Mouse (Mus musculus) testis, adult 2 months (tissue): ENCODE measurements at regions not wholly inside any gene's neighbourhood (a gene's known extent, or its start where the extent isn't known, plus 50 kb on each side); places are given as distances from the start of the nearest gene placed in this dataset.
"Not testable (repeated sequence)": the region's sequence is repeated elsewhere in the genome, so short reads cannot be mapped to it uniquely, and the experiment has no call there.

Experiments
- H3K27ac ChIP-seq: fragments of 200-500 bp; 2 replicates; pipeline ENCODE4 v1.5.1; 2012; ENCODE audit warnings: low read depth, low read length; ENCODE audit not compliant: control insufficient read depth, insufficient read depth
- H3K27me3 ChIP-seq: fragments of 200-500 bp; 2 replicates; pipeline ENCODE4 v1.6.1; 2012; ENCODE audit warnings: mild to moderate bottlenecking, low read length, moderate library complexity; ENCODE audit not compliant: control insufficient read depth, insufficient read depth
- H3K36me3 ChIP-seq: fragments of 200-500 bp; 2 replicates; pipeline ENCODE4 v1.6.1; 2012; ENCODE audit warnings: mild to moderate bottlenecking, low read length; ENCODE audit not compliant: control insufficient read depth, insufficient read depth
- H3K4me1 ChIP-seq: fragments of 200-500 bp; 2 replicates; pipeline ENCODE4 v1.6.1; 2012; ENCODE audit warnings: low read length; ENCODE audit not compliant: control insufficient read depth, insufficient read depth
- H3K4me3 ChIP-seq: fragments of 200-500 bp; 2 replicates; pipeline ENCODE4 v1.5.1; 2012; ENCODE audit warnings: low read depth, mild to moderate bottlenecking, low read length, moderate library complexity, mixed read lengths; ENCODE audit not compliant: control insufficient read depth
- CTCF ChIP-seq: fragments of 200-500 bp; IDR thresholded peaks from 2 replicates; pipeline ENCODE4 v1.5.1; 2012; ENCODE audit warnings: low read depth, mild to moderate bottlenecking, inconsistent platforms, low read length, moderate library complexity; ENCODE audit not compliant: control insufficient read depth, insufficient read depth, insufficient replicate concordance
- POLR2A ChIP-seq: fragments of 200-500 bp; IDR thresholded peaks from 2 replicates; pipeline ENCODE4 v1.6.1; 2012; ENCODE audit warnings: low read depth, mild to moderate bottlenecking, inconsistent platforms, low read length, moderate library complexity; ENCODE audit not compliant: control insufficient read depth

- Histone ChIP-seq H3K4me1 (no peaks in the 10 kb centered on the region), H3K4me3 (no peak overlapping the region), H3K27ac (no peak overlapping the region), H3K36me3 (no peaks in the 10 kb centered on the region), H3K27me3 (no peaks in the 10 kb centered on the region)
- TF ChIP-seq CTCF (no peak), POLR2A (no peak)
Observed at GRCm38 (mm10) chr17:16926200-16926599, 137.7 kb upstream of the Zfp960 start.

GRCm38 (mm10) chr17:16951092-16952016 is 112.6 kb upstream of the Zfp960 start:
- peak overlapping the region; percentile 86 for H3K4me3 ChIP-seq
- not testable (repeated sequence) for H3K36me3 ChIP-seq, H3K27me3 ChIP-seq, H3K4me1 ChIP-seq
- H3K27ac ChIP-seq: peak overlapping the region; percentile 49; the same call in 1 of the 2 replicates

DNA sequence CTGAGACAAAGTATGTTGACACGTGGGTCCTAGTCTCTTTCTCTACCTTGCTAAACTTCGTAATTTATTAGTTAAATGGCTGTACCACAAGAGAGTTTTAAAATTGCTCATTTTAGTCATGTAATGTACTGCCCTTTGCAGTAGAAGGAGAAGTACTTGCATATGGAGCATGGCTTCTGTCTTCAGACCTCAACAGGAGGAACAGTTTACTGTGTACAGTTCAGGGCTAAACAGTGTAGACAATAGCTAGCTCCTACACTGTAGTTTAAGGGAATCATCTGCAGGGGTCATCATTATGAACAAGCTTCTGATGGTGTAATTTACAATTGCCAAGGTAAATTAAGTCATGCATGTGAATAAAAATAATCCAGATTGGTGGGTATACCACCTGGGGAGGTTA is 111.8 kb upstream of the Zfp960 start:
- not testable (repeated sequence) for H3K4me3 ChIP-seq, H3K27me3 ChIP-seq, H3K4me1 ChIP-seq, H3K36me3 ChIP-seq, H3K27ac ChIP-seq

DNA sequence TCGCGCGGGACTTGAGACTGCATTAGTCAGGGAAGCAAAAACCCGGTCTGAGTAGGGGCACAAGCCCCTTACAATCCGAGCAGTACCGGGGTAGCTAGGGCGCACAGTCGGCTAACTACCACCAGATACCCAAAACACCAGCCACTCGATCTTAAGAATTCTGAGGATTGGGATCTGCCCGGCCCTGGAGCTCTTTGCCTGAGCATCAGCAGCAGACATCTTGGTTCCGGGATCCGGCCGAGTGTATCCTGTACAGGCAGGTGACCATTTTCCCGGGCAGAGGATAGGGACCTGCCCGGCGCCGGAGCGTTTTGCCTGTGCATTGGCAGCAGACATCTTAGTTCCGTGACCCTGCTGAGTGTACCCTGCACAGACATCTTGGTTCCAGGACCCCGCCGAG is 66.7 kb upstream of the Zfp960 start:
- H3K27ac ChIP-seq, H3K27me3 ChIP-seq, H3K4me1 ChIP-seq, H3K36me3 ChIP-seq, H3K4me3 ChIP-seq: not testable (repeated sequence)

GRCm38 (mm10) chr17:17004632-17005265 is 59.2 kb upstream of the Zfp960 start:
- H3K4me3 ChIP-seq: peak overlapping the region; percentile 79
- H3K36me3 ChIP-seq, H3K27ac ChIP-seq, H3K27me3 ChIP-seq, H3K4me1 ChIP-seq: not testable (repeated sequence)

- peak overlapping the region; percentile 79 for H3K4me3 ChIP-seq
- H3K27me3 ChIP-seq, H3K36me3 ChIP-seq, H3K27ac ChIP-seq, H3K4me1 ChIP-seq: not testable (repeated sequence)
Observed at GRCm38 (mm10) chr17:17005267-17005666, 58.6 kb upstream of the Zfp960 start.
